Mouse (Mus musculus): Measurements from ENCODE around the gene Dab1.

GRCm38 (mm10) chr4:104396095-104396494 is 776.9 kb downstream of the Dab1 start:
- TF ChIP-seq CTCF (IDR thresholded peaks at IDR 0.05; ENCODE audit: control insufficient read depth, insufficient read depth, insufficient read length) = no peak
- no peak for TF ChIP-seq MAX (IDR thresholded peaks at IDR 0.05)
